Comparison of ENCODE assay signal across 16 mouse cellular contexts in genomic region chr14:121754110-121754509, GRCm38 (mm10). TPM values are rescaled to one million over a fixed set of nuclear protein-coding genes. Genes with fewer than 3 reads are reported as not detected.
A peak's percentile ranks its signal among the peaks of the same experiment; 100 is the strongest.
DNase-seq lines count a peak whose midpoint lies in the region; ATAC-seq and TF ChIP-seq lines count a peak whose summit lies in the region.
"Had no signal": no experiment of that assay in that cellular context is flagged by ENCODE, and none has a peak within 500 bp of the region (broad histone marks: within the 10 kb centered on the region; RNA-seq: fewer than 3 reads in every experiment).

No protein-coding gene starts in this region.

- H3K4me3 ChIP-seq in heart, embryonic 13.5 days: no peak overlapping the region
- H3K4me3 ChIP-seq in intestine, postnatal 0 days (ENCODE audit: low read depth, low read length): no peak overlapping the region
- H3K4me3 ChIP-seq: limb, embryonic 12.5 days had no signal

- DNase-seq in heart, postnatal 14 days: no peak
- peak; percentile 70 for DNase-seq in fibroblast of lung, adult 2 months (ENCODE audit: low read depth)
- DNase-seq in lung, postnatal 36 days: peak; percentile 38
- DNase-seq in T-cell, adult 2 months (ENCODE audit: low spot score): no peak
- DNase-seq in liver: no peak
- no peak for DNase-seq in layer of hippocampus, adult 9-11 months
- DNase-seq: cerebellum, adult 9-10 months; right cerebral cortex, postnatal 4 days had no signal

- peaks cover 29% of the 10 kb centered on the region; the same call in 1 of the 2 replicates for H3K4me1 ChIP-seq in heart, embryonic 13.5 days
- no peaks in the 10 kb centered on the region for H3K4me1 ChIP-seq in intestine, postnatal 0 days (replicated peaks; ENCODE audit: control insufficient read depth, insufficient read depth, low read length)

- ATAC-seq in heart, embryonic 13.5 days (ENCODE audit: extremely low read depth, insufficient number of reproducible peaks, low FRiP score, low TSS enrichment): no peak
- ATAC-seq in intestine, postnatal 0 days: no peak
- ATAC-seq: activated CD4-positive, CD25-positive, alpha-beta regulatory T cell, adult 4 months; forebrain, embryonic 14.5 days had no signal

- H3K4me2 ChIP-seq in heart, embryonic 13.5 days: no peak overlapping the region
- no peak overlapping the region for H3K4me2 ChIP-seq in intestine, postnatal 0 days (replicated peaks; ENCODE audit: low read depth)
- H3K4me2 ChIP-seq: heart, embryonic 11.5 days; hindbrain, embryonic 14.5 days; limb, embryonic 12.5 days had no signal

- TF ChIP-seq CTCF in intestine, postnatal 0 days (IDR thresholded peaks at IDR 0.05; ENCODE audit: low read depth): no peak

- 49% methylated on average over 11 of the region's 11 CpGs for WGBS in heart, embryonic 13.5 days
- 66% methylated on average over 11 of the region's 11 CpGs for WGBS in intestine, postnatal 0 days

- H3K36me3 ChIP-seq in heart, embryonic 13.5 days: no peaks in the 10 kb centered on the region
- no peaks in the 10 kb centered on the region; the same call in 1 of the 2 replicates for H3K36me3 ChIP-seq in intestine, postnatal 0 days (ENCODE audit: control insufficient read depth, insufficient read depth)
- H3K36me3 ChIP-seq: G1E; limb, embryonic 12.5 days had no signal

- intact Hi-C loops in heart, postnatal 14 days (cut with DNase I): loop anchor here (5.0 kb wide), 3 partner anchors 57 to 132 kb away; no protein-coding TSS in a partner anchor

- H3K27me3 ChIP-seq in heart, embryonic 13.5 days (replicated peaks): no peaks in the 10 kb centered on the region
- H3K27me3 ChIP-seq in intestine, postnatal 0 days (replicated peaks; ENCODE audit: control insufficient read depth, insufficient read depth, low read length): no peaks in the 10 kb centered on the region

- 0 out of 2 replicates have a peak overlapping the region, but pooled peaks have one; percentile 7 for H3K9ac ChIP-seq in heart, embryonic 13.5 days
- no peak overlapping the region for H3K9ac ChIP-seq in intestine, postnatal 0 days (ENCODE audit: low read depth, low read length)
- H3K9ac ChIP-seq: hindbrain, embryonic 14.5 days; limb, embryonic 12.5 days had no signal

- peak overlapping the region; percentile 24; the same call in 1 of the 2 replicates for H3K27ac ChIP-seq in heart, embryonic 13.5 days (replicated peaks)
- H3K27ac ChIP-seq in intestine, postnatal 0 days (ENCODE audit: low read depth, low read length): 0 out of 2 replicates have a peak overlapping the region, but pooled peaks have one; percentile 15
- H3K27ac ChIP-seq: hindbrain, embryonic 14.5 days; limb, embryonic 12.5 days had no signal

- H3K9me3 ChIP-seq in heart, embryonic 13.5 days: no peaks in the 10 kb centered on the region
- H3K9me3 ChIP-seq in intestine, postnatal 0 days (ENCODE audit: control insufficient read depth): no peaks in the 10 kb centered on the region
- H3K9me3 ChIP-seq: G1E; limb, embryonic 12.5 days had no signal

RNA-seq across cellular contexts. Expression of gene Dock9, which starts 43.5 kb away (rescaled TPM):
- 4.5 and 4.8 TPM in 2 replicates for polyA plus RNA-seq in heart, embryonic 13.5 days (2015; fragmentation: Nextera tagmentation; extraction: Ambion mirVana)
- total RNA-seq in heart, postnatal 14 days (2021): 10 to 100 TPM; 41.2 to 45.2 TPM
- polyA plus RNA-seq in intestine, postnatal 0 days (2015; fragmentation: Nextera tagmentation; extraction: Ambion mirVana): 6.2 and 7.3 TPM in 2 replicates

Comparison
In these comparisons a context has a peak if more than half of its experiments do, and no peak if none do; other contexts are left out.
1. DNase-seq: peak in fibroblast of lung, adult 2 months (single experiment) and lung, postnatal 36 days (single experiment); none in heart, postnatal 14 days (0 of 2), T-cell, adult 2 months (single experiment), liver (single experiment) and layer of hippocampus, adult 9-11 months (single experiment).